Mouse (Mus musculus) limb, embryonic 15.5 days (tissue): Measurements from ENCODE around the gene Nudt3. TPM values are rescaled to one million over a fixed set of nuclear protein-coding genes. Genes with fewer than 3 reads are reported as not detected.
A peak's percentile ranks its signal among the peaks of the same experiment; 100 is the strongest.

Experiments
- ATAC-seq: fragments of 200-750 bp; cut with Nextera tagmentation; 2 replicates; pipeline ENCODE4 v1.8.0; 2017; ENCODE audit warnings: low read depth, moderate TSS enrichment; ENCODE audit not compliant: insufficient number of reproducible peaks, low FRiP score, low TSS enrichment
- H3K27ac ChIP-seq: fragments of 300-500 bp; sonication (generic); 2 replicates; pipeline ENCODE4 v1.5.1; 2015; ENCODE audit warnings: moderate library complexity, mild to moderate bottlenecking, inconsistent platforms
- H3K27me3 ChIP-seq: fragments of 300-500 bp; sonication (generic); 2 replicates; pipeline ENCODE4 v1.6.1; 2015; ENCODE audit warnings: inconsistent platforms
- H3K36me3 ChIP-seq: fragments of 300-500 bp; sonication (generic); 2 replicates; pipeline ENCODE4 v1.6.1; 2015; ENCODE audit warnings: inconsistent platforms
- H3K4me1 ChIP-seq: fragments of 300-500 bp; sonication (generic); 2 replicates; pipeline ENCODE4 v1.6.1; 2015; ENCODE audit warnings: inconsistent platforms
- H3K4me2 ChIP-seq: fragments of 300-500 bp; sonication (generic); 2 replicates; pipeline ENCODE4 v1.6.1; 2015; ENCODE audit warnings: mild to moderate bottlenecking, inconsistent platforms
- H3K4me3 ChIP-seq: fragments of 300-500 bp; sonication (generic); 2 replicates; pipeline ENCODE4 v1.5.1; 2015; ENCODE audit warnings: mild to moderate bottlenecking, inconsistent platforms
- H3K9ac ChIP-seq: fragments of 300-500 bp; sonication (generic); 2 replicates; pipeline ENCODE4 v1.6.1; 2015; ENCODE audit warnings: inconsistent platforms
- H3K9me3 ChIP-seq: fragments of 300-500 bp; sonication (generic); 2 replicates; pipeline ENCODE4 v1.6.1; 2016; ENCODE audit warnings: inconsistent platforms
- WGBS: fragments of 180-500 bp; shearing (Covaris S2); methylation state at CpG from one replicate; pipeline ENCODE4 v1.1.7; 2015; 5-methylcytosine and 5-hydroxymethylcytosine counted together
- polyA plus RNA-seq: library from polyadenylated mRNA; unstranded; fragments of >200 nt; fragmentation: Nextera tagmentation; extraction: Ambion mirVana; gene quantifications from 2 replicates; pipeline ENCODE4 v1.2.1, GENCODE M21; 2015

The Nudt3 gene
- polyA plus RNA-seq, 1 experiment from 2014 or later = 84.9 TPM

DNA sequence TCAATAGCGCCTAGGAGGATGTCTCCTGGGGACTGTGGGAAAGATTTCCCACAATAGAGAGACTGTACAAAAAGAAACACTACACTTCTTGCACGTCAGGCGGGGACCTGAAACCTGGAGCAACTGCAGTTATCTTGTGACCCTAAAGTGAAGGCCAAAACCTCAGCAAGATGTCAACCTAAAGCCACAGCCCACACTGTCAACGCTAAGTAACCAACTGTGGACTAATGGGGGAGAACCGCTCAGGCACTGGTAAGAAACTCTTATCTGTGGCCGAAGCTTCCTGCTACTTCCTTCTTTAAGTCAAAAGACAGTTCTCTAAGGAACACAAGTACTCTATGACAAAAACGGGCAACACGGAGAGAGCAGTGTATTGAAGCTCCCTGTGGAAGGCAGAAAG is 35.1 kb downstream of the Nudt3 start:
- Histone ChIP-seq H3K27me3 (no peaks in the 10 kb centered on the region), H3K4me1 (peaks cover 22% of the 10 kb centered on the region), H3K4me2 (no peak overlapping the region), H3K36me3 (peaks cover 56% of the 10 kb centered on the region), H3K4me3 (no peak overlapping the region), H3K27ac (no peak overlapping the region), H3K9me3 (no peaks in the 10 kb centered on the region), H3K9ac (no peak overlapping the region)
- 77% methylated on average over 8 of the region's 8 CpGs for WGBS
- no peak for ATAC-seq

DNA sequence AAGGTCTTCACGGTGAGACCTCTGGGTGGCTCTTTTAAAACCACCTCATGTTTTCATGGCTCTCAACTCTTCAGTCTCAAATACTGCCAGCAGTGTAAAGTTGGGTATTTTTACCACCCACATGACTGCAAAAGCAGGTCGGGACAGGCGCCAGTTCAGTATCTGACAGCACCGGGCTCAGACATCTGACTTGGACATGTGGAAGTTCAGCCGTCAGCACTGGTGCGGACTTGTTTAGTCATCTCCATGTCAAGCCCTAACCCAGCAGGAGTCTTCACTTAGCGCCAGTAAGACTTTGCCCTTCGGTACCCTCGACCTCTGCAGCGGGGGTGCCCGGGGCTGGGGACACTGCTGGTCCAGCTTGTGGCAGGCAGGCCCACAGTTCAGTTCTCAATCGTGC is 36.0 kb downstream of the Nudt3 start:
- peak overlapping the region; percentile 27; the same call in 1 of the 2 replicates for H3K27ac ChIP-seq
- no peak overlapping the region for H3K4me3 ChIP-seq
- H3K4me1 ChIP-seq = peaks cover 22% of the 10 kb centered on the region
- 57% methylated on average over 12 of the region's 12 CpGs for WGBS
- no peaks in the 10 kb centered on the region for H3K9me3 ChIP-seq
- no peak overlapping the region for H3K4me2 ChIP-seq
- no peak overlapping the region for H3K9ac ChIP-seq
- no peaks in the 10 kb centered on the region for H3K27me3 ChIP-seq
- peaks cover 58% of the 10 kb centered on the region for H3K36me3 ChIP-seq
- ATAC-seq = no peak

- peaks cover 21% of the 10 kb centered on the region for H3K4me1 ChIP-seq
- WGBS = 53% methylated on average over 9 of the region's 9 CpGs
- H3K9me3 ChIP-seq = no peaks in the 10 kb centered on the region
- no peak overlapping the region; the same call in 1 of the 2 replicates for H3K27ac ChIP-seq
- H3K4me3 ChIP-seq = no peak overlapping the region
- no peak overlapping the region for H3K4me2 ChIP-seq
- H3K9ac ChIP-seq = no peak overlapping the region
- peaks cover 63% of the 10 kb centered on the region for H3K36me3 ChIP-seq
- ATAC-seq = no peak
- no peaks in the 10 kb centered on the region for H3K27me3 ChIP-seq
These were observed 36.6 kb downstream of the Nudt3 start for GRCm38 (mm10) chr17:27586661-27587060.

GRCm38 (mm10) chr17:27583185-27583894 is 40.0 kb downstream of the Nudt3 start:
- peaks cover 75% of the 10 kb centered on the region for H3K36me3 ChIP-seq
- 86% methylated on average over 13 of the region's 13 CpGs for WGBS
- no peak for ATAC-seq

DNA sequence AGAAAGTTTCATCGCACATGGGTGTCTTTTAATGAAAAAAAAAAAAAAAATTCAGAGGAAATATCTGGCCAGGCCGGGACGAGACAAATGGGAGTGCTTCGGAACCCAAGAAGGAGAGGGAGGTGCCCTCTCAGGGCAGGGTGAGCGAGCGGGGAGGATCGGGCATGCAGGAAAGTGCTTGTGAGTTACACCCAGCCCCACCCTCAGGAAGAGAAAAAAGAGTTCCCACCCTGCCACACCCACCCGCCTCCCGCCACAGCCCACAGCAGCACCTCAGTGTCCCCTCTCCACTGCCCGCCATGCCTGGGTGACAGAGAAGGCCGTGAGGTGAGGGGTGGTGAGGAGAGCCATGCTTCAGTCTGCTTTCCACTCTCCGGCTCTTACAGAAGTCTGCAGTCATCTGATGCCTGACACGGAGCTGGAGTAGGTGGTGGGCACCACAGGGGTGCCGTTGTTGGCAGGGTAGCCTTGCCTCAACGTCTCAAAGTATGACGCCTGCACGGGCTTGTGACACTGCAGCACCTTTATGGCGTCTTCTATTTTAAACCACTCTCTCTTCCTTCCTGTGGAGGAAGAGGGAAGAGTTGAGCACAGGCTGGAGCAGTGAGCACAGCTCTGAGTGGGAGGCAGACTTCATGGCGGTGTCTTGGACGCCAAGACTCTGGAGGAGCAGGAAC is 42.8 kb downstream of the Nudt3 start:
- Histone ChIP-seq H3K27ac (no peak overlapping the region), H3K4me3 (no peak overlapping the region), H3K9me3 (no peaks in the 10 kb centered on the region), H3K4me2 (no peak overlapping the region), H3K27me3 (no peaks in the 10 kb centered on the region), H3K36me3 (peaks cover 71% of the 10 kb centered on the region), H3K4me1 (peaks cover 10% of the 10 kb centered on the region), H3K9ac (no peak overlapping the region)
- no peak for ATAC-seq
- 83% methylated on average over 20 of the region's 20 CpGs for WGBS

More at GRCm38 (mm10) chr17:27583185-27583894, 40.0 kb downstream of the Nudt3 start:
- Histone ChIP-seq H3K4me1 (peaks cover 17% of the 10 kb centered on the region), H3K27ac (no peak overlapping the region), H3K9me3 (no peaks in the 10 kb centered on the region), H3K27me3 (no peaks in the 10 kb centered on the region), H3K4me2 (no peak overlapping the region), H3K9ac (no peak overlapping the region), H3K4me3 (no peak overlapping the region)

GRCm38 (mm10) chr17:27579816-27580215 is 43.5 kb downstream of the Nudt3 start:
- ATAC-seq = no peak
- H3K4me1 ChIP-seq = peaks cover 17% of the 10 kb centered on the region
- H3K4me2 ChIP-seq = no peak overlapping the region
- peaks cover 70% of the 10 kb centered on the region for H3K36me3 ChIP-seq
- 86% methylated on average over 8 of the region's 8 CpGs for WGBS
- H3K9ac ChIP-seq = no peak overlapping the region
- no peaks in the 10 kb centered on the region for H3K27me3 ChIP-seq
- no peaks in the 10 kb centered on the region for H3K9me3 ChIP-seq
- no peak overlapping the region for H3K4me3 ChIP-seq
- H3K27ac ChIP-seq = no peak overlapping the region

GRCm38 (mm10) chr17:27578487-27578886 is 44.8 kb downstream of the Nudt3 start:
- 93% methylated on average over 10 of the region's 10 CpGs for WGBS
- H3K4me2 ChIP-seq = no peak overlapping the region
- ATAC-seq = no peak
- no peak overlapping the region for H3K4me3 ChIP-seq
- H3K27ac ChIP-seq = no peak overlapping the region
- no peak overlapping the region for H3K9ac ChIP-seq
- peaks cover 21% of the 10 kb centered on the region for H3K4me1 ChIP-seq
- no peaks in the 10 kb centered on the region for H3K9me3 ChIP-seq
- no peaks in the 10 kb centered on the region for H3K27me3 ChIP-seq
- H3K36me3 ChIP-seq = peaks cover 66% of the 10 kb centered on the region

DNA sequence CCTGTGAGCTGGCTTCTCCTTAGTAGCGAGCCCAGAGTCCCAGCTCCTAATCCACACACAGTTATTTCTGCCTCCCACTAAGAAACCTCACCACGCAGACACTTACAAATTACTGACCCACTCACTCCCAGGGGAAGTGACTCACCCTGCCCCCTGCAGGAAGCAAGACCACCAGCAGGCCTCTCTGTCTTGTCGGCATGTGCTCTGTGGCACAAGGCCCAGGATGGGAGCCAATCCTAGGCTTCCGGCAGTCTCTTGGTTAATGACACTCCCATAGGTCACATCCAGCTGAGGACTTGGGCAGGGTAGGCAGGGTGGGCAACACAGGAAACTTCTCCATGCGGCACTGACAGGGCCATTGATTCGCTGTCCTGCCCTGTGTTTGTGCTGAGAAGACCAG is 45.8 kb downstream of the Nudt3 start:
- WGBS = 67% methylated on average over 6 of the region's 6 CpGs
- no peaks in the 10 kb centered on the region for H3K9me3 ChIP-seq
- H3K27me3 ChIP-seq = no peaks in the 10 kb centered on the region
- H3K9ac ChIP-seq = no peak overlapping the region
- H3K4me2 ChIP-seq = no peak overlapping the region
- no peak overlapping the region for H3K27ac ChIP-seq
- peaks cover 23% of the 10 kb centered on the region for H3K4me1 ChIP-seq
- no peak overlapping the region for H3K4me3 ChIP-seq
- H3K36me3 ChIP-seq = peaks cover 62% of the 10 kb centered on the region
- no peak for ATAC-seq

DNA sequence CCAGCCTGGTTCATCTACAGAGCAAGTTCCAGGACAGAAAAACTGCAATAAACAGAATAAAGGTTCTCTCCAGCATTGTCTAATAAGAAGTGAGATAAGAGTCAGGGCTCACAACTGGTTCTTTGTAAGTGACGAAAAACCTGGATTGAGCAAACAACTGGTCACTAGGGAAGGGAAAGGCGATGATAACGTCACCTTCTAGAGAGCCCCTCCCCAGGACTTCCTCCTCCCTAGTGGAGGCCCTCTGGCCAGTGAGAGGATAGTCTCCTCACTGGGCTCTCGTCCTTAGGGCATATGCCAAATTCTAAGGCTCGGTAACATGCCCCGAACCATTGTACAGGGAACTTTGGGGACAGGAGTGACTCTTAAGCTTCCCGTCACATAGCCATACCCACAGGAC is 47.2 kb downstream of the Nudt3 start:
- Histone ChIP-seq H3K4me3 (no peak overlapping the region), H3K4me1 (peaks cover 23% of the 10 kb centered on the region), H3K27ac (0 out of 2 replicates have a peak overlapping the region, but pooled peaks have one; percentile 72), H3K4me2 (no peak overlapping the region), H3K27me3 (no peaks in the 10 kb centered on the region), H3K36me3 (peaks cover 51% of the 10 kb centered on the region), H3K9ac (no peak overlapping the region), H3K9me3 (no peaks in the 10 kb centered on the region)
- 74% methylated on average over 7 of the region's 7 CpGs for WGBS
- ATAC-seq = no peak

DNA sequence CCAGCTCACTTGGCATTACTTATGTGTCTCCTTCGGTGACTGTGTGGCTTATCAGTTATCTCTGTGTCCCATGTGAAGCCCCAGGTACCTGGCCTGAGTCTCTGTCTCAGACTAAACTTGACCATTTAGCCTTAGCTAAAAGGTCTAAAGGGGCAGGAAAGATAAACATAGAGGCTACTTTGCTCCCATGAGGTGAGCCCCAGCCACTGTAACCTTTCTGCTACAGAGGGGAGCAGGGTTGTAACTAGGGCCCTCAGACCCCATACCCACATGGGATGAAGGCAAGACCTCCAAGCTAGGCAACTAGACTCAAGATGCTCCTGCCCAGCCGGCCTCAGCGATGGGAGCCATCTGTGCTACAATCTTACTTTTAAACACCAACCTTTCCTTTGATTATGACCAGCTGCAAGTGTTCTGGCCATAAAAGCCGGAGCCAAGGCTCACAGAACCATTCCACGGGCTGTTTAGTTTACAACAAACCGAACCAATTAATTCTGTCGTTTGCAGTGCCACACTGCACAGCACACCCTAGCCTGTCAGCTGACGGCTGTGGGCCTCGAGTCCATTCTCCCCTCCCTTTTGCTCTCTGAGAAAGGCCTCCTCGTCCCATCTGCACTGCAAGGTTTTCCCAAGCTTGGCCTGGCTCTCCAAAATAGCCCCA is 48.0 kb downstream of the Nudt3 start:
- no peak for ATAC-seq
- Histone ChIP-seq H3K36me3 (peaks cover 43% of the 10 kb centered on the region), H3K9ac (no peak overlapping the region), H3K27ac (peak overlapping the region; percentile 72), H3K9me3 (no peaks in the 10 kb centered on the region), H3K4me3 (no peak overlapping the region), H3K4me2 (no peak overlapping the region), H3K4me1 (peaks cover 23% of the 10 kb centered on the region), H3K27me3 (no peaks in the 10 kb centered on the region)
- 43% methylated on average over 10 of the region's 10 CpGs for WGBS

- Histone ChIP-seq H3K4me2 (no peak overlapping the region), H3K4me1 (peaks cover 23% of the 10 kb centered on the region), H3K4me3 (no peak overlapping the region), H3K9ac (no peak overlapping the region), H3K27ac (peak overlapping the region; percentile 72), H3K36me3 (peaks cover 36% of the 10 kb centered on the region), H3K27me3 (no peaks in the 10 kb centered on the region), H3K9me3 (no peaks in the 10 kb centered on the region)
- WGBS = 82% methylated on average over 15 of the region's 16 CpGs
- no peak for ATAC-seq
These were observed 48.7 kb downstream of the Nudt3 start for GRCm38 (mm10) chr17:27574470-27575115.
